Mouse (Mus musculus) T-helper 17 cell (primary cell): ENCODE data around the gene Sec61a1.

Experiments used
- in situ Hi-C, 2 experiments: fragments of 300-600 bp; cut with MboI, MseI; formaldehyde crosslinking; loops; 1 replicate in 1 of 2; 2 replicates in 1 of 2; pipeline ENCODE4 v1.15.1; 2025; ENCODE audit warnings: high pct_unique_total_duplicates in 2 of 2

Gene Sec61a1

DNA sequence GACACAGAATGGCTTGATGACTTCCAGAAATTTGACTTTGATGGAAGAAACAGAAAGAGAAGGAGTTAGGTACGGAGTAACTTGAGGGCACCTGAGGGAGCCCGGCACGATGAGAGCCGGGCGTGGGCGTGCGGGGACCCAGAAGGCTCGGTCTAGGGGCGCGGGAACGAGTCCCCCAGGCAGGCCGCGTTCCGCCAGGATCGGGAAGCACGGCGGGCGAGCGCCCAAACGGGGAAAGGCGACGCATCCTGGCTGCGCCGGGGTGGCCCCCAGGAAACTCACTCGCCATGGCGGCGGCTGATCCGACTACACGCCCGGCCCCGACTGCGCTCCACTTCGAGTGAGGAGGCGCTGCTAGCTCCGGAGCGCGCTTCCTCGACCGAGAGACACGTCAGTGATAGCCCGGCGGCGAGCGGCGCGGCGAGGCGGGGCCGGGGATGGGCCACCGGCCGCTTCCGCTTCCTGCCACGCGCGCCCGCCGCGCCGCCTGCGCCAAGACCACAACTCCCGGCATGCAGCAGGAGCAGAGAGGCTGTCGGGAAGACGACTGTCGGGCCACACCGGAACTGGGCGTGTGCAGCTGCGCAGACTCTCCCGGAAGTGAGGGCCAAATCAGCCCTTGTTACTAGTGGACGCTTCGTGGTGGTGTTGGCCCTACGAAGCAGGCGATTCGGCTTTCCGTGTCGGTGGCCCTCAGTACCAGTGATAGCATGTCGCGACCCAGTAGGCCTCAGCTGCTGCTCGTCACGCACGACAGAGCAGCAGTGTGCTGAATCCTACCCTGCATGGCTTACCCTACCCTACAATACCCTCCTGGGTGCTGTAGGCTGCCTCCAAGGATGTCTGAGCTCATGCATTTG lies at the start of gene Sec61a1:
Sec61a1 (minus strand) TSS at position 502 of the 860 bp plus-strand sequence.
- in situ Hi-C loops: no loop called here

- in situ Hi-C loops: no loop called here
These were observed 48.0 kb upstream of the Sec61a1 start for GRCm38 (mm10) chr6:88566676-88567075.

- in situ Hi-C loops: no loop called here
These were observed 46.3 kb upstream of the Sec61a1 start for GRCm38 (mm10) chr6:88565033-88565432.

DNA sequence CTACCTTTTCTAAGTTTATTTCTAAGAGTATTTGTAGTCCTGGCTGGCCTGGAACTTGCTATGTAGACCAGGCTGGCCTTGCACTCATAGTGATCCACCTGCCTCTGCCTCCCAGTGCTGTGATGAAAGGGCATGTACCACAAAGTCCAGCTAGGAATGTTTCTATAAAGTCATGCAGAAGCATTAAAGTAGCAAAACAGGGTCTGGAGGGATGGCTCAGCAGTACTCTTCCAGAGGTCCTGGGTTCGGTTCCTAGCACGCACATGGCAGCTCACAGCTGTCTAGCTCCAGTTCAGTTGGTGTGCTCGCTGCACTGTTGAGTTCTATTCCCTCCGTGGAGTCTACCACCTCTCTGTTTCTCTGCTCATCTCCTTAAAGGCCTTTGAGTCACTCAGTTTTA lies 41.5 kb upstream of the Sec61a1 start:
- in situ Hi-C loops: no loop called here

- in situ Hi-C loops: loop anchor here in 1 of 2 experiments (5.0 kb wide), 1 partner anchor 93 kb away; no protein-coding TSS in a partner anchor
These were observed 41.0 kb upstream of the Sec61a1 start for GRCm38 (mm10) chr6:88559688-88560087.

DNA sequence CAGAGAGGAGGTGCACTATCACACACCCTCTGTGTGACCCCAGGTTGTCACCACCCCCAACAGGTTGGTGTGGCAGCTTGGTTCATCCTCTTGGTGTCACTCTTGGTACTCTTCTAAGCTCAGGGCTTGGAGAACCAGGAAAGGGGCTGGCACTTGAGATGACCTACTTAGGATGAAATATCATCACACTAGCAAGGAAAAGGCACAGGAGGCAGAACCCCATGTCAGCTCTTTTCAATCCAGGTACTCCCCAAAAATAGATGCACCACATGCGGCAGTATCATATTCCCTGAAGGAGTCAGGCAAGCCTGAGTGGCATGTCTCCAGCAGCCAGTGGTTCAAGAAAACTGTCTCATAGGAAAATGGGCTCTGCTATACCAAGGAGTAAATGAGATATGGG lies 39.4 kb upstream of the Sec61a1 start:
- in situ Hi-C loops: loop anchor here in 1 of 2 experiments (5.0 kb wide), 1 partner anchor 94 kb away; no protein-coding TSS in a partner anchor

GRCm38 (mm10) chr6:88557548-88557947 lies 38.8 kb upstream of the Sec61a1 start:
- in situ Hi-C loops: loop anchor here in 1 of 2 experiments (5.0 kb wide), 1 partner anchor 95 kb away; no protein-coding TSS in a partner anchor

DNA sequence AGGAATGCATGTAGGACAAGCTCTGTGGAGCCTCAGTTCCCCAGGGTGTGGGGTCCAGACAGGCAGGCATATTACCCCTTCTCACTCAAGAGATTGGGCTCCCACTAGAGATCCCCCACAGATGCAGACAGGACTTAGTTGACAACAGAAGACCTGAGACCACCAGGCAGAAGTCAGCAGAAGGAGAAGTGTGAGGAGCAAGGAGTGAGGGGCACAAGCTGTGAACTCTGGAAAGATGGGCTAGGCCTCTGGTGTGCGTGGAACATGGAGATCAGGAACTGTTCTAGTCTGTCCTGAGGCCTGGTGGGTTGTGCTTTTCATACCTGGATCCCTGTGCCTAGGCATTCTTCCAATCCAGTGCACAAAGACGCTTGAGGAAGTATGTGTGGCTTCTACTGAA lies 31.2 kb upstream of the Sec61a1 start:
- in situ Hi-C loops: loop anchor here (5.0 kb wide), 3 partner anchors 92 to 307 kb away; no protein-coding TSS in a partner anchor

DNA sequence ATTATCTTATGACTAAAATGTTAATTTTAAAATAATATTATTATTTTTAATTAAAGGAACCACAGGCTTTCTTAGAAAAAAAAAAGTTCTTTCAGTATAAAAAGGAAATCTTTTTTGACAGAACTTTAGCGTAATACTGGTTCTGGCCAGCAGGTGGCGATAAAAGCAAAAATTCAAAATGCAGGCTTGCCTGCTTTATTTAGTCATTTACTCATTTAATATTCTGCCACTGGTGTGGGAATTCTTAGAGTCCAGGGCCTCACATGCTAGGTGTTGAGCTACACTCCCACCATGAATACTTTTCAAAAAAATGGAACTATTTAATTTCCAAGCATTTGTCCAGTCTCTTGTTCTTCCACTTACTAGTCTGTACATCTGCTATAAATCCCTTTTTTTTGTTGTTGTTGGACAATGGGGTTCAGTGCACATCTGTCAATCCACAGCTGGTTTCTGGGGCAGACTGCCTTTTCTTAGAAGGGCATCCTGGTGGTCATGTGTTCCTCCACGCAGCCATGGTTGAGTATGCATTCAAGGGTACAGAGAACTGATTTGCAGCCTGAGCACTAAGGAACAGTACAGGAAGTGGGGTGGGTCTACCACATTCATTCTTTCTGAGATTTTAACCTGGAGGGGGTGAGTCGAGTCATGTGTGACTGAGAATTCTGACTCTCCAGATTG lies 30.6 kb upstream of the Sec61a1 start:
- in situ Hi-C loops: no loop called here

- in situ Hi-C loops: no loop called here
These were observed 29.8 kb upstream of the Sec61a1 start for GRCm38 (mm10) chr6:88548405-88549049.

- in situ Hi-C loops: no loop called here
These were observed 26.7 kb upstream of the Sec61a1 start for GRCm38 (mm10) chr6:88545397-88545790.

GRCm38 (mm10) chr6:88544644-88545396 lies 26.1 kb upstream of the Sec61a1 start:
- in situ Hi-C loops: no loop called here

- in situ Hi-C loops: no loop called here
These were observed 25.5 kb upstream of the Sec61a1 start for GRCm38 (mm10) chr6:88544241-88544640.

GRCm38 (mm10) chr6:88540093-88540755 lies 21.5 kb upstream of the Sec61a1 start:
- in situ Hi-C loops: no loop called here

- in situ Hi-C loops: no loop called here
These were observed 11.6 kb upstream of the Sec61a1 start for GRCm38 (mm10) chr6:88530306-88530705.

- in situ Hi-C loops: loop anchor here in 1 of 2 experiments (10.0 kb wide), 1 partner anchor 339 kb away; no protein-coding TSS in a partner anchor
These were observed 5.4 kb upstream of the Sec61a1 start for GRCm38 (mm10) chr6:88524056-88524455.

DNA sequence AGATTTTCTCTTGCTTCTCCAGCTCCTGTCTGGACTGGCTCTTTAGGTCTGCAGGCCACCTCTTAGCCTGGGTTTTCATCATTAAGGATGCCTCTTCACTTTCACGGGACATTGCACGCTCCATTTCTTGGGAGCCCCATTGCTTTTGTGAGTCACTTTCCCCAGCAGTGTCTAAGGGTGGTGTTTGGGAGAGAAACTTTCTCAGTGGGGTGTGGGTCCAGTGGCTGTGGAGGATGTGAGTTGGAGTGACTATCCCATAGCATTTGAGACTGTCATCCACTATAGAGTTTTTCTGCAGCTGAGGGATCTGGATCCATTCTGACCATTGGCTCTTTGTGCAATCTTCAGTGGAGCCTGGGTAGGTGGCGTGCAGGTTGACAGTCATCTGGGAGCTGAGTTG lies 4.7 kb upstream of the Sec61a1 start:
- in situ Hi-C loops: loop anchor here in 1 of 2 experiments (10.0 kb wide), 1 partner anchor 339 kb away; no protein-coding TSS in a partner anchor

GRCm38 (mm10) chr6:88523043-88523442 lies 4.3 kb upstream of the Sec61a1 start:
- in situ Hi-C loops: loop anchor here in 1 of 2 experiments (10.0 kb wide), 1 partner anchor 338 kb away; no protein-coding TSS in a partner anchor

DNA sequence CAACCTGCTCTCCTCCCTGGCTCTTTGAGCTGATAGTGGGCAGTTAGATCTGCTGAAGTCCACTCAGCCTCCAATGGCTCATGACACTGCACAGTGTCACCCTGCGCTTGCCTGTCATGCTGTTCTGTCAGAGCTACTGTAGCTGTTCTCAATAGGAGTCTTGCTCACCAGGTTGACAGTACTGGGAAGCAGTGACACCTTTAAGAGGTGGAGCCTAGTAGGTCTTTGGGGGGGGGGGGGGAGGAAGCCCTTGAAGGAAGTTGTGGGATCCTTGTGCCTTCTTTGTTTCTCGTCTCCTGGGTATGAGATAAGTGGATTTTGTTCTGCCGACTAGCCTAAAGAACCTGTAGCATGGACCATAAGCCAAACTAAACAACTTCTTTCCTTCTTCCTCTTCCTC lies 3.9 kb upstream of the Sec61a1 start:
- in situ Hi-C loops: loop anchor here in 1 of 2 experiments (10.0 kb wide), 1 partner anchor 338 kb away; no protein-coding TSS in a partner anchor

GRCm38 (mm10) chr6:88521821-88522220 lies 3.1 kb upstream of the Sec61a1 start:
- in situ Hi-C loops: loop anchor here in 1 of 2 experiments (10.0 kb wide), 1 partner anchor 337 kb away; no protein-coding TSS in a partner anchor
